Mouse (Mus musculus): ENCODE measurements at regions not wholly inside any gene's neighbourhood (a gene's known extent, or its start where the extent isn't known, plus 50 kb on each side); places are given as distances from the start of the nearest gene placed in this dataset.

DNA sequence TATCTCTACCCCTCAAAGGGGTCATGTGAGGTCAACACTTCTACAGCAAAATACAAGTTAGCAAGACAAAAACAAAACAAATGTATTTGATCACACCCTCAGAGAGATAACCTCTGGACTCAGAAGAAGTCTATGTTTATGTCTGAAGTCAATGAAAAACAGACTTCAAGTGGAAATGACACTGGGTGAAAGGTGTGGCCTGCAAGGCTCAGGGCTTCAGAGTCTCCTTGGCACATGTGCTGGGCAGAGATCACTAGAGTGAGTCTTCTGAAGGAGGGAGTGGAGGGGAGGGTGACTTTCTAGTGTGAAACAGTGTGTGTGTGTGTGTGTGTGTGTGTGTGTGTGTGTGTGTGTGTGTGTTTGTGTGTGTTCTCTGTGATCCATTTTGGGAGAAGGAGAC is 68.2 kb downstream of the Il12a start:
- no peak for DNase-seq (ENCODE audit: low spot score in 2 of 2)

DNA sequence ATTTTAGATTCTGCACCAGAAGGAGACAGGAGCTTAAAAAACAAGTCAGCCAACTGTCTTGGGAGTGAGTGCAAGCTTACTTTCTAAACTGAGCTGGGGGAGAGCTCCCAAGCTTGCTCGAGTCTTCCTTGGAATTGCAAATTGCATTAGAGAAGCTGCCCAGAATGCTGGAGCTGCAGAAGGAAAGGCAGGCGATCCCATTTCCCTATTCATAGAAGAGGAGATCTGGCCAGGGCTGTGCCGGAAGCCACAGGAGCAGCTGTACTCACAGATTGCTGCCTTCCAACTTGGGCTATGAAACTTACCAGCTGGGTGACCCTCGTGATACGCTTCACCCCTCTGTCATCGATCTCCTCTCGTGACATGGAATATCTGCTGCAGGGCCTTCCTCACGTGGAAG is 68.9 kb downstream of the Il12a start:
- DNase-seq (ENCODE audit: low spot score in 2 of 2), result no peak

DNA sequence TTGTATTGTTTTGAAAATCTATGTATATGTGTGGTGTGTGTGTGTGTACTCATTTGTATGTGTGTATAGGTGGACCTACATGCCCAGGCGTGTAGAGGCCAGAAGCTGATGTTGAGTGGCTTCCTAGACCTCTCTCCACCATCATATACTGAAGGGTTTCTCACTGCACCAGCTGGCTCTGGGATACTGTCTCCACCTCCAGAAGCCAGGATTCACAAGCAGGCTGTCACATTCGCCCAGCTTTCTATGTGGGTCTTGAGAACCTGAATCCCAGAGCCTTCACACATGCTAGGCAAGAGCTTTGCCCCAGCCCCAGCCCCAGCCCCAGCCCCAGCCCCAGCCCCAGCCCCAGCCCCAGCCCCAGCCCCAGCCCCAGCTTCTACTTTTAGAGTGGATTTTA is 70.4 kb downstream of the Il12a start:
- no peak for DNase-seq (ENCODE audit: low spot score in 2 of 2)

DNA sequence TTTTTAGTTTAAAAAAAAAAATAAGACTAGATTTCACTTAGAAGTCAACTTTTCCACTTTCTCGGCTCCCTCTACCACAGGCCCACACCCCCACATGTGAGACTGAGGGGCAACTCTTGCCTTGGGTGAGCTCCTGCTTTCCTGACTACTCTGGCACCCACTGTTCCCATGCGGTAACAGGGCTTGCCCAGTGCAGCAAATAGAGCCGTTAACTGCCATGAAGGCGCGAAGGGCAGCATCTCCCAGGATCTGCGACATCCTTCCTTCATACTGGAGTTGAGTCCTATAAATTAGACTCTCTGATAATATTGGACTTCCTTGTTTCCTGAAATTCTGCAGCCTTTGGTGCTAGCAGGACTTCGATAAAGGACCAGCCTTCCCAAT is 70.8 kb downstream of the Il12a start:
- no peak for DNase-seq (ENCODE audit: low spot score in 2 of 2)

GRCm38 (mm10) chr3:68761626-68762331 is 71.3 kb downstream of the Il12a start:
- no peak for DNase-seq (ENCODE audit: low spot score in 2 of 2)

GRCm38 (mm10) chr3:68762988-68763387 is 72.5 kb downstream of the Il12a start:
- DNase-seq (ENCODE audit: low spot score in 2 of 2), result no peak

DNA sequence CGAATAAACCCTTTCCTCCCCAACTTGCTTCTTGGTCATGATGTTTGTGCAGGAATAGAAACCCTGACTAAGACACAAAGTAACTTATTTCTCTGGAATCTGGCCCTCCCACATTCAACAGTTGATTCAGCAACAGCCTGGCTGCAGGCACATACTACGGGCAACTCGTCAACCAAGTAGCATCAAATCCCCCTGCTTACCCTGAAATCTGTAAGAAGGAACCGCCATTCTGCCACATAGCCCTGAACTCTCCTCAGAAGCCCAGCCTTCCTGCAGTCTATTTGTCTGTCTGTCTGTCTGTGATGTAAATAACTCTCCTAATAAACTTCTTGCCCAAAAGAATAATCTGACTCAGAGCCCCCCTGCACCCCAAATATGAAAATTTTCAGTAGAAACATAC is 73.9 kb downstream of the Il12a start:
- DNase-seq (ENCODE audit: low spot score in 2 of 2), result no peak

- DNase-seq (ENCODE audit: low spot score in 2 of 2), result peak in 1 of 2 experiments; percentile 29
Observed at GRCm38 (mm10) chr3:68764917-68765598, 74.6 kb downstream of the Il12a start.

DNA sequence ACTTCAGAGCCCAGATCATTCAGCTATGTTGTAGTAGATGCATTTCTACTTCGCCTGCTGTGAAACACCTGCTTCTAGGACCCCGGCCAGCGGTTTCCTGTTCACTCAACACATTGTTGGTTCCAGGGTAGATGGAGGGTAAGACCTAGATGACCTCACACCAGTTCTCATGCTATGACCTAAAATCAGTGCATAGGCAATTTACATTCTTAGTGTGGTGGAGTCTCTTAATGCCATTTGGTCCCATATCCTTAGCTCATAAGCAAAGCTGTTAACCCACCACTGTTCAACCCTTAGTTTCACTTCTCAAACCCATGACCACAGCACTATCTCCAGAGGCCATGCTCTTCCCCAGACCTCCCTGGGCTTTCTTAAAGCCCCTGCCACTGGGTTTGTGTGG is 81.1 kb downstream of the Il12a start:
- DNase-seq (ENCODE audit: low spot score in 2 of 2), result no peak

DNA sequence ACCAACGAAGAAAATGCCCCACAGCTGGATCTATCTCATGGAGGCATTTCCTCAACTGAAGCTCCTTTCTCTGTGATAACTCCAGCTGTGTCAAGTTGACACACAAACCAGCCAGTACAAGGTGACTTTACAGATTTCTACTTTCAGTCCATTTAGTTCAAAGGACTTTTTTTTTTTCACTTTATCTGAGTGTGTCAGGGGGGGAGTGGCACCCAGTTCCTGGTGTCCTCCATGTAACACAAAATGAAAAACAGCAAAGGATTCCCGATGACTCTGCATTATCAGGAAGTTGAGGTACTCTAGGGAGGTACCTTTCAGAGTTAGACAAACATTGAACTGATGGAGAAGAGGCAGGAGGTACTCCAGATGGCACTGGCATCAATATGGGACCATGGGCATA is 87.4 kb downstream of the Il12a start:
- no peak for DNase-seq (ENCODE audit: low spot score in 2 of 2)

DNA sequence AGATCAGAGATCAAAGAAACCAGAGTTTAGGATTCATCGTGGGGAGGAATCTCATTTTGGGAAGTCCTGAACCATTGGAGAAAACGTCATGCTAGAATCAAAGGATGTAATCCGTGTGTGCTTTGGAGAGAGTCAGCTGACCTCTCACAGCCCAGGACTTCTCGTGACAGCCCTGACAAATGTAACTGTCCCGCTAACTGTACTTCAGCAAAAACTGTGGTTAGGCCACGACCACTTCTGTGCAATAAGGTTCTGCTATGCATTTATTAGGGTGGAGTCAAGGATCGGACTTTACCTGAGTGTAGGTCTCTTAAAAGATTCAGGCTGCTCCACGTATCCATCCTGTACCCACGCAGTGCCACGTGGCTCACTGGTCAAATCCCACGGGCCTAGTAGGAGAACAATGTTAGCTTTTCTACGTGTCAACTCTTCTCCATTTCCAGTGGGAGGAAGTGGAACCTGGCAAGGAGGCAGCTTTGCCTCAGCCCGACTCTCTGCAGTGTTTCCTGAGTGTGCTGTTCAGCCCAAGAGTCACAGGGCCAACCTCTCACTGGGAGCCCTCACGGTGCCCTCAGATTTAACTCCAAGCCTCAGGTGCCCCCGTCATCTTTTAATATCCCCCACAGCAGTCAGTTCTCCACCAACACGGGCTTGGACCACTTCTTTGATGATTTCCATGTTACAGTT is 88.1 kb downstream of the Il12a start:
- no peak for DNase-seq (ENCODE audit: low spot score in 2 of 2)

- DNase-seq (ENCODE audit: low spot score in 2 of 2), result no peak
Observed at GRCm38 (mm10) chr3:68780843-68781242, 88.5 kb upstream of the 1110032F04Rik start.

- DNase-seq (ENCODE audit: low spot score in 2 of 2), result no peak
Observed at GRCm38 (mm10) chr3:68781466-68781865, 87.9 kb upstream of the 1110032F04Rik start.

- no peak for DNase-seq (ENCODE audit: low spot score in 2 of 2)
Observed at GRCm38 (mm10) chr3:68782363-68782762, 87.0 kb upstream of the 1110032F04Rik start.

- DNase-seq (ENCODE audit: low spot score in 2 of 2), result peak in 1 of 2 experiments; percentile 43
Observed at GRCm38 (mm10) chr3:68783666-68784416, 85.5 kb upstream of the 1110032F04Rik start.

- no peak for DNase-seq (ENCODE audit: low spot score in 2 of 2)
Observed at GRCm38 (mm10) chr3:68786771-68787170, 82.6 kb upstream of the 1110032F04Rik start.

- no peak for DNase-seq (ENCODE audit: low spot score in 2 of 2)
Observed at GRCm38 (mm10) chr3:68787385-68788175, 81.8 kb upstream of the 1110032F04Rik start.

- no peak for DNase-seq (ENCODE audit: low spot score in 2 of 2)
Observed at GRCm38 (mm10) chr3:68789491-68789890, 79.9 kb upstream of the 1110032F04Rik start.

- DNase-seq (ENCODE audit: low spot score in 2 of 2), result no peak
Observed at GRCm38 (mm10) chr3:68790466-68790865, 78.9 kb upstream of the 1110032F04Rik start.

DNA sequence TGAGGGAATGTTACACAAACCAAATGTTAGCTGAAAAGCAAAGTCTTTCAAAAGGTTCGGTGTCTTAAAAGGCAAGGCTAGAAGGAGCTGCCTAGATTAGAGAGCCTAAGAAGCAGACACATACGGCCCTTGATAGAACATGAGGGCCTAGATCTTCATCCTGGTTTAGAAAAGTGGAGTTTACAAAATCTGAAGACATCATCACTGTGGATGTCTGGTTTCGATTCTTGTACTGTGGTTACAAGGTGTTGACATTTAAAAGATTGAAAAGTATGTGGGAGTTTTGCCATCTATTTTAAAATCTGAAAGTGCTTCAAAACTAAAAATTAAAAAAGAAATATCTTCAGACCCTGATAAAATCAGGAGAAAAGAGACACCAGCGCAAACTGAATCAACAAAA is 76.5 kb upstream of the 1110032F04Rik start:
- no peak for DNase-seq (ENCODE audit: low spot score in 2 of 2)

DNA sequence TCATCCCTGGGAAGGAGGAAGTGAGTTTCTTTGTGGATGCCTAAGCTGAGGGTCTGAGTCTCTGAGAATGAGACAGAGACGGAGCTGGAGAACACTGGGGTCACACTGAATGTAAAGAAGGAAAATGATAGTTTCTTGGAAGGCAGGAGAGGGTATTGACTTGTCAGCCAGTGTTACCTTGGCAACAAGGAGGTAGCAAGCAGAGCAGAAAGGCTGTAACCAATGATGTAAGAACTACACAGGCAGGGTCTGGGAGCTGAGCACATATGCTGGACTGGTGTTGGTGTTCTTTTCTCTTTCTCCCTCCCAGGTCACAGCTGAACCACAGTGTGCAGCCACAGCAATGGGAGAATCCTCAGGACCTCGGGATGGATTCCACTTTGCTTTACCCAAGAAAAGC is 75.5 kb upstream of the 1110032F04Rik start:
- no peak for DNase-seq (ENCODE audit: low spot score in 2 of 2)
